In genomic region chr15:102072963-102073558, GRCm38 (mm10) we compare ENCODE assay signal across 8 mouse cellular contexts. TPM values are rescaled to one million over a fixed set of nuclear protein-coding genes. Genes with fewer than 3 reads are reported as not detected.
DNase-seq lines count a peak whose midpoint lies in the region; ATAC-seq and TF ChIP-seq lines count a peak whose summit lies in the region.

No protein-coding gene starts in this region.

- peak overlapping the region; percentile 89 for H3K4me3 ChIP-seq in cerebellum, adult 2 months (replicated peaks; ENCODE audit: insufficient read depth, low read depth, low read length)
- peak overlapping the region; percentile 43; the same call in 1 of the 2 replicates for H3K4me3 ChIP-seq in spleen, adult 2 months (ENCODE audit: extremely low read depth, insufficient read depth, insufficient read length)
- peak overlapping the region; percentile 98 for H3K4me3 ChIP-seq in limb, embryonic 14.5 days (replicated peaks; ENCODE audit: low read length)
- H3K4me3 ChIP-seq in stomach, embryonic 15.5 days (replicated peaks): peak overlapping the region; percentile 100

- no peaks in the 10 kb centered on the region for H3K36me3 ChIP-seq in spleen, adult 2 months (ENCODE audit: control insufficient read depth, insufficient read depth, low read length)
- no peaks in the 10 kb centered on the region for H3K36me3 ChIP-seq in limb, embryonic 14.5 days (ENCODE audit: control insufficient read depth, insufficient read depth, low read length)
- H3K36me3 ChIP-seq in stomach, embryonic 15.5 days: no peaks in the 10 kb centered on the region

- WGBS in cerebellum, adult 2 months: 15% methylated on average over 6 of the region's 6 CpGs
- 15% methylated on average over 6 of the region's 6 CpGs for WGBS in spleen, adult 2 months
- 12% methylated on average over 6 of the region's 6 CpGs for WGBS in limb, embryonic 14.5 days
- 15% methylated on average over 6 of the region's 6 CpGs for WGBS in stomach, embryonic 15.5 days

- H3K9me3 ChIP-seq in limb, embryonic 14.5 days (ENCODE audit: control insufficient read depth, low read length): no peaks in the 10 kb centered on the region
- no peaks in the 10 kb centered on the region for H3K9me3 ChIP-seq in stomach, embryonic 15.5 days

- TF ChIP-seq POLR2A in cerebellum, adult 2 months (IDR thresholded peaks at IDR 0.05; ENCODE audit: borderline replicate concordance, insufficient read depth, low read length): no peak
- no peak for TF ChIP-seq POLR2A in spleen, adult 2 months (IDR thresholded peaks at IDR 0.05; ENCODE audit: low read depth, low read length)
- no peak for TF ChIP-seq POLR2A in limb, embryonic 14.5 days (IDR thresholded peaks at IDR 0.05; ENCODE audit: borderline replicate concordance, extremely low read depth, insufficient read depth, insufficient read length)

- H3K9ac ChIP-seq in limb, embryonic 14.5 days (ENCODE audit: low read depth, low read length, severe bottlenecking): 0 out of 2 replicates have a peak overlapping the region, but pooled peaks have one; percentile 83
- H3K9ac ChIP-seq in stomach, embryonic 15.5 days: no peak overlapping the region

- H3K27ac ChIP-seq in cerebellum, adult 2 months (ENCODE audit: insufficient read depth, low read length): no peak overlapping the region
- no peak overlapping the region for H3K27ac ChIP-seq in spleen, adult 2 months (ENCODE audit: insufficient read depth, low read length)
- no peak overlapping the region for H3K27ac ChIP-seq in limb, embryonic 14.5 days (replicated peaks; ENCODE audit: low read depth, low read length)
- peak overlapping the region; percentile 97; the same call in 1 of the 2 replicates for H3K27ac ChIP-seq in stomach, embryonic 15.5 days

- DNase-seq in cerebellum, adult 2 months: no peak
- DNase-seq in cerebellum, adult 18-20 months: no peak
- DNase-seq in spleen, adult 2 months (ENCODE audit: low read depth in 1 of 2, low spot score in 2 of 2): no peak
- no peak for DNase-seq in spleen, postnatal 10 days (ENCODE audit: low spot score in 2 of 2)
- DNase-seq in limb, embryonic 14.5 days (ENCODE audit: low spot score): no peak
- DNase-seq in adipocyte (ENCODE audit: low spot score): no peak
- no peak for DNase-seq in thymus, postnatal 36 days

- peak; percentile 14 for ATAC-seq in limb, embryonic 14.5 days (ENCODE audit: low FRiP score, low read depth)
- peak; percentile 3; the same call in 1 of the 2 replicates for ATAC-seq in stomach, embryonic 15.5 days (ENCODE audit: insufficient read depth, low FRiP score, low read depth)

- TF ChIP-seq CTCF in cerebellum, adult 2 months (IDR thresholded peaks at IDR 0.05; ENCODE audit: borderline replicate concordance, insufficient read depth, low read depth, low read length): no peak
- TF ChIP-seq CTCF in spleen, adult 2 months (IDR thresholded peaks at IDR 0.05; ENCODE audit: extremely low read depth, insufficient read depth, insufficient read length, insufficient replicate concordance): no peak

- no peaks in the 10 kb centered on the region for H3K27me3 ChIP-seq in cerebellum, adult 2 months (ENCODE audit: control insufficient read depth, insufficient read depth, low read length)
- no peaks in the 10 kb centered on the region for H3K27me3 ChIP-seq in spleen, adult 2 months (ENCODE audit: control insufficient read depth, insufficient read depth, low read length)
- no peaks in the 10 kb centered on the region for H3K27me3 ChIP-seq in limb, embryonic 14.5 days (ENCODE audit: control insufficient read depth, insufficient read depth, low read length)
- H3K27me3 ChIP-seq in stomach, embryonic 15.5 days (replicated peaks): no peaks in the 10 kb centered on the region

- H3K4me1 ChIP-seq in cerebellum, adult 2 months (ENCODE audit: control insufficient read depth, insufficient read depth, low read length): no peaks in the 10 kb centered on the region
- peaks cover 7% of the 10 kb centered on the region; the same call in 1 of the 2 replicates for H3K4me1 ChIP-seq in spleen, adult 2 months (ENCODE audit: control insufficient read depth, insufficient read depth, insufficient read length)
- peaks cover 12% of the 10 kb centered on the region; the same call in 1 of the 2 replicates for H3K4me1 ChIP-seq in limb, embryonic 14.5 days (ENCODE audit: control insufficient read depth, insufficient read depth, low read length)
- H3K4me1 ChIP-seq in stomach, embryonic 15.5 days: 0 out of 2 replicates have a peak, but pooled peaks cover 6% of the 10 kb centered on the region

- H3K4me2 ChIP-seq in limb, embryonic 14.5 days (replicated peaks; ENCODE audit: low read depth, low read length, severe bottlenecking): peak overlapping the region; percentile 65
- peak overlapping the region; percentile 49 for H3K4me2 ChIP-seq in stomach, embryonic 15.5 days

RNA-seq across cellular contexts. Expression of gene Eif4b, which starts 0.5 kb away (rescaled TPM):
- 114 TPM in 2 replicates for polyA plus RNA-seq in cerebellum, adult 2 months (2012; rRNA removed)
- polyA plus RNA-seq in spleen, adult 2 months (2012; rRNA removed): 59.7 and 65.8 TPM in 2 replicates
- polyA plus RNA-seq in limb, embryonic 14.5 days (2012; rRNA removed): 165 and 199 TPM in 2 replicates
- polyA plus RNA-seq in limb, embryonic 14.5 days (2014; fragmentation: Nextera tagmentation; extraction: Ambion mirVana): 133 and 134 TPM in 2 replicates
- polyA plus RNA-seq in stomach, embryonic 15.5 days (2015; fragmentation: Nextera tagmentation; extraction: Ambion mirVana): 107 and 116 TPM in 2 replicates

RNA-seq across cellular contexts. Expression of gene Tns2, which starts 27.2 kb away (rescaled TPM):
- polyA plus RNA-seq in cerebellum, adult 2 months (2012; rRNA removed): 33.6 and 33.7 TPM in 2 replicates
- 44.5 and 46.3 TPM in 2 replicates for polyA plus RNA-seq in spleen, adult 2 months (2012; rRNA removed)
- 114 and 134 TPM in 2 replicates for polyA plus RNA-seq in limb, embryonic 14.5 days (2012; rRNA removed)
- polyA plus RNA-seq in limb, embryonic 14.5 days (2014; fragmentation: Nextera tagmentation; extraction: Ambion mirVana): 62.5 and 66.3 TPM in 2 replicates
- 34.6 and 34.7 TPM in 2 replicates for polyA plus RNA-seq in stomach, embryonic 15.5 days (2015; fragmentation: Nextera tagmentation; extraction: Ambion mirVana)

RNA-seq across cellular contexts. Expression of gene Krt18, which starts 45.1 kb away (rescaled TPM):
- polyA plus RNA-seq in cerebellum, adult 2 months (2012; rRNA removed): 1.1 and 2.1 TPM in 2 replicates
- polyA plus RNA-seq in spleen, adult 2 months (2012; rRNA removed): 2.1 and 2.2 TPM in 2 replicates
- polyA plus RNA-seq in limb, embryonic 14.5 days (2012; rRNA removed): 5.9 and 7.6 TPM in 2 replicates
- polyA plus RNA-seq in limb, embryonic 14.5 days (2014; fragmentation: Nextera tagmentation; extraction: Ambion mirVana): 16.4 and 22.3 TPM in 2 replicates
- polyA plus RNA-seq in stomach, embryonic 15.5 days (2015; fragmentation: Nextera tagmentation; extraction: Ambion mirVana): 448 and 512 TPM in 2 replicates

Comparison
In these comparisons a context has a peak if more than half of its experiments do, and no peak if none do; other contexts are left out.
1. H3K4me3 ChIP-seq: peak in every context shown above with its lines; median percentile 100 in stomach, embryonic 15.5 days; 98 in limb, embryonic 14.5 days; 89 in cerebellum, adult 2 months; 43 in spleen, adult 2 months.
2. RNA of gene Krt18, which starts 45.1 kb away (polyA plus RNA-seq): 448 to 512 TPM in stomach, embryonic 15.5 days; 5.9 to 22.3 TPM in limb, embryonic 14.5 days, 2.1 to 2.2 TPM in spleen, adult 2 months and 1.1 to 2.1 TPM in cerebellum, adult 2 months; every median in the first group is over 10 times any median in the second.